Comparison of ENCODE assay signal across 20 mouse cellular contexts in the genomic region with DNA sequence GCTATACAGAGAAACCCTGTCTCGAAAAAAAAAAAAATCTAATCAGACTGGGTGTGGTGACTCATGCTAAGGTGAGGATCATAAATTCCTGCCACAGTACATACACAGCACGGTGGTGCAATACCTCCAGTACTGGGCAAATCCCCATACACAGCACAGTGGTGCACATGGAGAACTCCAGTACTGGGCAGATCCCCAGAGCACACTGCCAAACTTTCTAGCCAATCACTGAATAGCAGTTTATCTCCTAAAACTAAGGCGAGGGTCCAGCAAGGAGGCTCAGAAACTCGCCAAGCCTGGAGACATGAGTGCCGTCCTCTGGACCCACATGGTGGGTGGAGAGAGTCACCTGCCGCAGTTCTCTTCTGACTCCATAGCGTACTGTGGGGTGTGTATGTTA. TPM values are rescaled to one million over a fixed set of nuclear protein-coding genes. Genes with fewer than 3 reads are reported as not detected.
DNase-seq lines count a peak whose midpoint lies in the region; ATAC-seq lines count a peak whose summit lies in the region.
"Had no signal": no experiment of that assay in that cellular context is flagged by ENCODE, and none has a peak within 500 bp of the region (broad histone marks: within the 10 kb centered on the region; RNA-seq: fewer than 3 reads in every experiment).

No protein-coding gene starts in this region.

- peaks cover 46% of the 10 kb centered on the region for H3K36me3 ChIP-seq in kidney, embryonic 14.5 days (ENCODE audit: control insufficient read depth, insufficient read depth, low read length)
- peaks cover 21% of the 10 kb centered on the region; the same call in 1 of the 2 replicates for H3K36me3 ChIP-seq in stomach, embryonic 15.5 days

- no peaks in the 10 kb centered on the region for H3K9me3 ChIP-seq in kidney, embryonic 14.5 days (ENCODE audit: control insufficient read depth, low read length)
- no peaks in the 10 kb centered on the region for H3K9me3 ChIP-seq in stomach, embryonic 15.5 days
- H3K9me3 ChIP-seq: hindbrain, embryonic 15.5 days; neural tube, embryonic 15.5 days had no signal

- WGBS in kidney, embryonic 14.5 days, result 81% methylated on average over 7 of the region's 7 CpGs
- WGBS in stomach, embryonic 15.5 days, result 80% methylated on average over 7 of the region's 7 CpGs

- H3K4me2 ChIP-seq in kidney, embryonic 14.5 days (replicated peaks; ENCODE audit: low read depth, low read length), result no peak overlapping the region
- no peak overlapping the region for H3K4me2 ChIP-seq in stomach, embryonic 15.5 days
- H3K4me2 ChIP-seq: heart, embryonic 11.5 days; hindbrain, embryonic 15.5 days; midbrain, embryonic 11.5 days; neural tube, embryonic 15.5 days had no signal

- no peaks in the 10 kb centered on the region for H3K27me3 ChIP-seq in kidney, embryonic 14.5 days (ENCODE audit: control insufficient read depth, insufficient read depth, low read length)
- H3K27me3 ChIP-seq in stomach, embryonic 15.5 days (replicated peaks), result no peaks in the 10 kb centered on the region
- H3K27me3 ChIP-seq: hindbrain, embryonic 15.5 days; neural tube, embryonic 15.5 days had no signal

- H3K9ac ChIP-seq in kidney, embryonic 14.5 days (ENCODE audit: low read depth, low read length), result no peak overlapping the region
- H3K9ac ChIP-seq in stomach, embryonic 15.5 days, result no peak overlapping the region
- H3K9ac ChIP-seq: hindbrain, embryonic 15.5 days; neural tube, embryonic 15.5 days had no signal

- H3K27ac ChIP-seq in kidney, embryonic 14.5 days (ENCODE audit: low read depth, low read length), result no peak overlapping the region
- no peak overlapping the region for H3K27ac ChIP-seq in stomach, embryonic 15.5 days
- H3K27ac ChIP-seq: hindbrain, embryonic 15.5 days; kidney, postnatal 0 days; neural tube, embryonic 15.5 days had no signal

- H3K4me1 ChIP-seq in kidney, embryonic 14.5 days (ENCODE audit: control insufficient read depth, insufficient read depth, low read length), result peaks cover 9% of the 10 kb centered on the region
- H3K4me1 ChIP-seq in stomach, embryonic 15.5 days, result no peaks in the 10 kb centered on the region
- H3K4me1 ChIP-seq: hindbrain, embryonic 15.5 days; neural tube, embryonic 15.5 days had no signal

- 0 out of 2 replicates have a peak, but pooled peaks have one; percentile 46 for ATAC-seq in kidney, embryonic 14.5 days (ENCODE audit: low FRiP score, low TSS enrichment)
- peak; percentile 70; the same call in 1 of the 2 replicates for ATAC-seq in stomach, embryonic 15.5 days (ENCODE audit: insufficient read depth, low FRiP score, low read depth)
- ATAC-seq: forebrain, embryonic 14.5 days had no signal

- DNase-seq in kidney, adult 9 months, result no peak
- DNase-seq in 3T3-L1 (ENCODE audit: low read depth, low spot score), result peak; percentile 49
- DNase-seq in fat pad, adult 2 months (ENCODE audit: extremely low read depth, low read depth, low spot score), result peak; percentile 92
- no peak for DNase-seq in layer of hippocampus, adult 18-20 months (ENCODE audit: low spot score in 2 of 2)
- DNase-seq in testis, postnatal 10 days (ENCODE audit: low spot score), result no peak
- DNase-seq: adrenal gland, adult 8-10 months; cerebellum, adult 2 months; gastrocnemius, postnatal 10 days; kidney, adult 11 months; thymus, postnatal 14 days had no signal

- no peak overlapping the region for H3K4me3 ChIP-seq in kidney, embryonic 14.5 days (ENCODE audit: low read length)
- no peak overlapping the region for H3K4me3 ChIP-seq in stomach, embryonic 15.5 days (replicated peaks)
- H3K4me3 ChIP-seq: hindbrain, embryonic 15.5 days; neural tube, embryonic 15.5 days had no signal

RNA-seq across cellular contexts. Expression of gene Ilf3, which starts 16.5 kb away (rescaled TPM):
- 122 and 235 TPM in 2 replicates for polyA plus RNA-seq in kidney, embryonic 14.5 days (2014; fragmentation: Nextera tagmentation; extraction: Ambion mirVana)
- 150 and 154 TPM in 2 replicates for polyA plus RNA-seq in stomach, embryonic 15.5 days (2015; fragmentation: Nextera tagmentation; extraction: Ambion mirVana)
- 100 to 1,000 TPM in 1 of 2 experiments, 10 to 100 TPM in 1; 99.2 to 101 TPM for total RNA-seq in layer of hippocampus, adult 18-20 months (2021)

RNA-seq across cellular contexts. Expression of gene Slc44a2, which starts 30.7 kb away (rescaled TPM):
- 46.2 and 80.5 TPM in 2 replicates for polyA plus RNA-seq in kidney, embryonic 14.5 days (2014; fragmentation: Nextera tagmentation; extraction: Ambion mirVana)
- polyA plus RNA-seq in stomach, embryonic 15.5 days (2015; fragmentation: Nextera tagmentation; extraction: Ambion mirVana), result 89.1 and 95.7 TPM in 2 replicates
- total RNA-seq in layer of hippocampus, adult 18-20 months (2021), result 10 to 100 TPM; 44.7 to 48.0 TPM

RNA-seq across cellular contexts. Expression of gene Ap1m2, which starts 39.0 kb away (rescaled TPM):
- 33.7 and 36.0 TPM in 2 replicates for polyA plus RNA-seq in kidney, embryonic 14.5 days (2014; fragmentation: Nextera tagmentation; extraction: Ambion mirVana)
- 67.7 and 74.2 TPM in 2 replicates for polyA plus RNA-seq in stomach, embryonic 15.5 days (2015; fragmentation: Nextera tagmentation; extraction: Ambion mirVana)
- total RNA-seq in layer of hippocampus, adult 18-20 months (2021), result under 1 TPM; 0.18 to 0.30 TPM
- total RNA-seq: gastrocnemius, postnatal 10 days; hematopoietic stem cell, adult 5-6 weeks had no signal
- polyA plus RNA-seq: heart, postnatal 0 days had no signal

RNA-seq across cellular contexts. Expression of gene Cdkn2d, which starts 60.0 kb away (rescaled TPM):
- 45.3 and 56.2 TPM in 2 replicates for polyA plus RNA-seq in kidney, embryonic 14.5 days (2014; fragmentation: Nextera tagmentation; extraction: Ambion mirVana)
- 44.4 and 50.0 TPM in 2 replicates for polyA plus RNA-seq in stomach, embryonic 15.5 days (2015; fragmentation: Nextera tagmentation; extraction: Ambion mirVana)
- 10 to 100 TPM; 53.7 to 56.7 TPM for total RNA-seq in layer of hippocampus, adult 18-20 months (2021)

Comparison
In these comparisons a context has a peak if more than half of its experiments do, and no peak if none do; other contexts are left out.
1. DNase-seq: peak in 3T3-L1 (single experiment) and fat pad, adult 2 months (single experiment); none in kidney, adult 9 months (single experiment), layer of hippocampus, adult 18-20 months (0 of 2) and testis, postnatal 10 days (single experiment).